Mouse (Mus musculus) kidney, postnatal 4 days (tissue): ENCODE results near the gene Rnf130.
"Not testable (repeated sequence)": the region's sequence is repeated elsewhere in the genome, so short reads cannot be mapped to it uniquely, and the experiment has no call there.

ENCODE experiments used
- DNase-seq, 2 experiments: peaks; one replicate each; pipeline ENCODE4 v3.0.0; 2021; ENCODE audit warnings: mixed read lengths in 2 of 2

The Rnf130 gene

GRCm38 (mm10) chr11:50089840-50090239 is 64.7 kb downstream of the Rnf130 start:
- no peak for DNase-seq

- no peak for DNase-seq
These were observed 66.0 kb downstream of the Rnf130 start for GRCm38 (mm10) chr11:50090982-50091675.

- DNase-seq = no peak
These were observed 66.5 kb downstream of the Rnf130 start for GRCm38 (mm10) chr11:50091681-50092080.

- DNase-seq = no peak
These were observed 70.5 kb downstream of the Rnf130 start for GRCm38 (mm10) chr11:50095661-50096060.

GRCm38 (mm10) chr11:50097091-50097490 is 71.9 kb downstream of the Rnf130 start:
- no peak for DNase-seq

- no peak for DNase-seq
These were observed 73.9 kb downstream of the Rnf130 start for GRCm38 (mm10) chr11:50098961-50099481.

- DNase-seq = peak in 1 of 2 experiments; percentile 25
These were observed 74.5 kb downstream of the Rnf130 start for GRCm38 (mm10) chr11:50099692-50100091.

GRCm38 (mm10) chr11:50100548-50101307 is 75.6 kb downstream of the Rnf130 start:
- DNase-seq = no peak

GRCm38 (mm10) chr11:50101962-50102361 is 76.8 kb downstream of the Rnf130 start:
- DNase-seq = not testable (repeated sequence)

GRCm38 (mm10) chr11:50104016-50104415 is 78.9 kb downstream of the Rnf130 start:
- no peak for DNase-seq

- no peak for DNase-seq
These were observed 80.1 kb downstream of the Rnf130 start for GRCm38 (mm10) chr11:50105237-50105636.

- no peak for DNase-seq
These were observed 80.9 kb downstream of the Rnf130 start for GRCm38 (mm10) chr11:50106024-50106423.

GRCm38 (mm10) chr11:50108823-50109244 is 83.7 kb downstream of the Rnf130 start:
- DNase-seq = peak in 1 of 2 experiments; percentile 10

GRCm38 (mm10) chr11:50114329-50114728 is 89.2 kb downstream of the Rnf130 start:
- peak; percentile 87 to 88 for DNase-seq

- DNase-seq = no peak
These were observed 97.5 kb downstream of the Rnf130 start for GRCm38 (mm10) chr11:50122631-50123081.

GRCm38 (mm10) chr11:50127781-50128180 is 102.6 kb downstream of the Rnf130 start:
- DNase-seq = no peak

- peak; percentile 95 to 96 for DNase-seq
These were observed 105.9 kb downstream of the Rnf130 start, which contains the start of gene Tbc1d9b for GRCm38 (mm10) chr11:50130811-50131766. Gene Tbc1d9b (plus strand): TSS chr11:50131396.

GRCm38 (mm10) chr11:50131801-50132201 is 106.7 kb downstream of the Rnf130 start:
- DNase-seq = no peak

GRCm38 (mm10) chr11:50132265-50132664 is 107.1 kb downstream of the Rnf130 start:
- DNase-seq = no peak

GRCm38 (mm10) chr11:50134136-50134859 is 109.2 kb downstream of the Rnf130 start:
- no peak for DNase-seq

- DNase-seq = no peak
These were observed 113.2 kb downstream of the Rnf130 start for GRCm38 (mm10) chr11:50138206-50138822.
